Mouse (Mus musculus) yolk sac, embryonic 10.5 days (tissue): ENCODE measurements around the gene Tas2r130.
"Not testable (repeated sequence)": the region's sequence is repeated elsewhere in the genome, so short reads cannot be mapped to it uniquely, and the experiment has no call there.

ENCODE experiments used
- DNase-seq: peaks from one replicate; pipeline ENCODE4 v3.0.0-alpha.2; 2017; ENCODE audit warnings: low spot score

Tas2r130 gene

GRCm38 (mm10) chr6:131630812-131631211 lies at the start of gene Tas2r130:
TSS of gene Tas2r130 (minus strand) at chr6:131630912.
- no peak for DNase-seq

- DNase-seq: no peak
Measured at GRCm38 (mm10) chr6:131678786-131679185, 48.1 kb upstream of the Tas2r130 start, which contains the start of gene Tas2r106. TSS of gene Tas2r106 (minus strand) at chr6:131678886.

- DNase-seq: no peak
Measured at GRCm38 (mm10) chr6:131660049-131660448, 29.3 kb upstream of the Tas2r130 start, which contains the start of gene Tas2r107. TSS of gene Tas2r107 (minus strand) at chr6:131660149.

GRCm38 (mm10) chr6:131609956-131610355 lies 20.8 kb downstream of the Tas2r130 start:
- DNase-seq: not testable (repeated sequence)

GRCm38 (mm10) chr6:131604821-131605220 lies 25.9 kb downstream of the Tas2r130 start:
- no peak for DNase-seq
